Mouse (Mus musculus) right cerebral cortex, adult 18-20 months (tissue): Measurements from ENCODE around the gene Fam199x.

Experiments
- DNase-seq: peaks from one replicate; pipeline ENCODE4 v3.0.0; 2022; ENCODE audit warnings: mixed read lengths

Gene Fam199x

GRCm38 (mm10) chrX:137049425-137050225, at the start of gene Fam199x:
Gene Fam199x, plus strand, starts transcription at chrX:137049594.
- peak; percentile 71 for DNase-seq

GRCm38 (mm10) chrX:137015099-137015709, 34.2 kb upstream of the Fam199x start:
- peak; percentile 52 for DNase-seq

- DNase-seq, result no peak
Observed at GRCm38 (mm10) chrX:137017668-137018067, 31.7 kb upstream of the Fam199x start.

GRCm38 (mm10) chrX:137019310-137019709, 30.1 kb upstream of the Fam199x start:
- DNase-seq, result peak; percentile 23

- DNase-seq, result no peak
Observed at GRCm38 (mm10) chrX:137030916-137031315, 18.5 kb upstream of the Fam199x start.

GRCm38 (mm10) chrX:137031726-137032125, 17.7 kb upstream of the Fam199x start:
- DNase-seq, result no peak

- no peak for DNase-seq
Observed at GRCm38 (mm10) chrX:137034322-137034721, 15.1 kb upstream of the Fam199x start.

GRCm38 (mm10) chrX:137037470-137037999, 11.9 kb upstream of the Fam199x start:
- DNase-seq, result no peak

GRCm38 (mm10) chrX:137038000-137038483, 11.4 kb upstream of the Fam199x start, which contains the start of gene Slc25a53:
Gene Slc25a53, minus strand, starts transcription at chrX:137038302.
- peak; percentile 85 for DNase-seq

GRCm38 (mm10) chrX:137038502-137038901, 10.9 kb upstream of the Fam199x start:
- DNase-seq, result no peak

- no peak for DNase-seq
Observed at GRCm38 (mm10) chrX:137049060-137049424, 352 bp upstream of the Fam199x start.

GRCm38 (mm10) chrX:137063202-137063601, 13.8 kb downstream of the Fam199x start:
- DNase-seq, result peak; percentile 51

- no peak for DNase-seq
Observed at GRCm38 (mm10) chrX:137104531-137104930, 55.1 kb downstream of the Fam199x start.

- no peak for DNase-seq
Observed at GRCm38 (mm10) chrX:137106498-137106897, 57.1 kb downstream of the Fam199x start.

- DNase-seq, result peak; percentile 3
Observed at GRCm38 (mm10) chrX:137118097-137118746, 68.8 kb downstream of the Fam199x start.

GRCm38 (mm10) chrX:137119675-137120423, 70.5 kb downstream of the Fam199x start:
- DNase-seq, result no peak

- no peak for DNase-seq
Observed at GRCm38 (mm10) chrX:137121718-137122117, 72.3 kb downstream of the Fam199x start, which contains the start of gene Esx1. Gene Esx1, minus strand, starts transcription at chrX:137122083.

- no peak for DNase-seq
Observed at GRCm38 (mm10) chrX:137127542-137127941, 78.1 kb downstream of the Fam199x start.
